Mouse (Mus musculus) myocyte (in vitro differentiated cells): ENCODE measurements around the gene Draxin. TPM values are rescaled to one million over a fixed set of nuclear protein-coding genes. Genes with fewer than 3 reads are reported as not detected.

Source experiments
- H3K27me3 ChIP-seq: one replicate; pipeline ENCODE4 v1.6.1; 2011; ENCODE audit not compliant: control insufficient read depth, insufficient read depth, insufficient read length
- H3K36me3 ChIP-seq: one replicate; pipeline ENCODE4 v1.6.1; 2011; ENCODE audit not compliant: control insufficient read depth, insufficient read depth
- H3K4me2 ChIP-seq: one replicate; pipeline ENCODE4 v1.6.1; 2011; ENCODE audit warnings: low read depth, control low read depth
- H3K4me3 ChIP-seq: one replicate; pipeline ENCODE4 v1.5.1; 2011; ENCODE audit warnings: mild to moderate bottlenecking, control low read depth, moderate library complexity
- H3K79me2 ChIP-seq: one replicate; pipeline ENCODE4 v1.6.1; 2011; ENCODE audit not compliant: control insufficient read depth, insufficient read depth
- H3ac ChIP-seq: one replicate; pipeline ENCODE4 v1.6.1; 2011; ENCODE audit not compliant: control insufficient read depth, insufficient read length
- CEBPB ChIP-seq: IDR thresholded peaks from 2 replicates; pipeline ENCODE4 v1.6.1; 2011; ENCODE audit warnings: mild to moderate bottlenecking, moderate library complexity; ENCODE audit not compliant: poor library complexity, insufficient read depth, severe bottlenecking
- E2F4 ChIP-seq: IDR thresholded peaks from one replicate; pipeline ENCODE4 v1.6.1; 2011; ENCODE audit warnings: mild to moderate bottlenecking, control low read depth, moderate library complexity; ENCODE audit not compliant: insufficient read depth
- MAX ChIP-seq: IDR thresholded peaks from one replicate; pipeline ENCODE4 v1.6.1; 2011; ENCODE audit warnings: low read depth, mild to moderate bottlenecking, control low read depth
- MYOD1 ChIP-seq, 3 experiments: IDR thresholded peaks; one replicate each; pipeline ENCODE4 v1.6.1; 2011; ENCODE audit warnings: control low read depth in 2 of 3, low read depth in 2 of 3, mild to moderate bottlenecking in 2 of 3, moderate library complexity in 1 of 3; ENCODE audit not compliant: insufficient read length in 2 of 3, control insufficient read depth in 1 of 3
- MYOG ChIP-seq, 3 experiments: IDR thresholded peaks; one replicate each; pipeline ENCODE4 v1.6.1; 2011; ENCODE audit warnings: control low read depth in 2 of 3, low read depth in 2 of 3, mild to moderate bottlenecking in 2 of 3; ENCODE audit not compliant: insufficient read length in 2 of 3, control insufficient read depth in 1 of 3, insufficient read depth in 1 of 3
- POLR2A ChIP-seq: IDR thresholded peaks from one replicate; pipeline ENCODE4 v1.6.1; 2011; ENCODE audit warnings: low read depth, mild to moderate bottlenecking, control low read depth, moderate library complexity; ENCODE audit not compliant: insufficient read length
- POLR2AphosphoS2 ChIP-seq: IDR thresholded peaks from one replicate; pipeline ENCODE4 v1.6.1; 2011; ENCODE audit warnings: low read depth, control low read depth; ENCODE audit not compliant: insufficient read length
- REST ChIP-seq: IDR thresholded peaks from one replicate; pipeline ENCODE4 v1.6.1; 2011; ENCODE audit warnings: mild to moderate bottlenecking, control low read depth, moderate library complexity; ENCODE audit not compliant: insufficient read depth, insufficient read length
- SRF ChIP-seq: IDR thresholded peaks from one replicate; pipeline ENCODE4 v1.6.1; 2011; ENCODE audit warnings: low read depth; ENCODE audit not compliant: control insufficient read depth, insufficient read length
- TCF12 ChIP-seq: IDR thresholded peaks from one replicate; pipeline ENCODE4 v1.6.1; 2011; ENCODE audit warnings: mild to moderate bottlenecking, control low read depth; ENCODE audit not compliant: poor library complexity, insufficient read depth, severe bottlenecking
- TCF3 ChIP-seq: IDR thresholded peaks from one replicate; pipeline ENCODE4 v1.6.1; 2011; ENCODE audit warnings: low read depth, control low read depth; ENCODE audit not compliant: insufficient read length
- USF1 ChIP-seq: IDR thresholded peaks from one replicate; pipeline ENCODE4 v1.6.1; 2011; ENCODE audit warnings: low read depth, mild to moderate bottlenecking, control low read depth, moderate library complexity
- polyA plus RNA-seq: library from polyadenylated mRNA; unstranded; fragments of >200 nt; fragmentation: generic; extraction: Trizol; gene quantifications from one replicate; pipeline ENCODE4 v1.2.1, GENCODE M21; 2012; ENCODE audit warnings: missing spikeins

Gene Draxin
- polyA plus RNA-seq, 1 experiment, result 0.04 TPM

- H3K36me3 ChIP-seq, result no peaks in the 10 kb centered on the region
- TF ChIP-seq TCF3 (no peak), TCF12 (no peak), MYOG (IDR thresholded peaks at IDR 0.05; ENCODE audit: control insufficient read depth in 1 of 3, insufficient read depth in 1 of 3, insufficient read length in 2 of 3, low read depth in 2 of 3) (no peak), E2F4 (no peak), CEBPB (no peak), MYOD1 (IDR thresholded peaks at IDR 0.05; ENCODE audit: control insufficient read depth in 1 of 3, insufficient read length in 2 of 3, low read depth in 2 of 3) (no peak), MAX (no peak), POLR2AphosphoS2 (no peak), USF1 (no peak), REST (no peak), POLR2A (no peak), SRF (no peak)
- H3ac ChIP-seq, result no peak overlapping the region
- no peak overlapping the region for H3K4me2 ChIP-seq
- H3K4me3 ChIP-seq, result no peak overlapping the region
- no peaks in the 10 kb centered on the region for H3K27me3 ChIP-seq
- H3K79me2 ChIP-seq, result no peaks in the 10 kb centered on the region
Measured at GRCm38 (mm10) chr4:148084261-148084714, 46.2 kb downstream of the Draxin start.

- Histone ChIP-seq H3K27me3 (no peaks in the 10 kb centered on the region), H3K36me3 (no peaks in the 10 kb centered on the region), H3K4me2 (no peak overlapping the region), H3K79me2 (no peaks in the 10 kb centered on the region), H3ac (no peak overlapping the region), H3K4me3 (no peak overlapping the region)
- TF ChIP-seq MYOG (IDR thresholded peaks at IDR 0.05; ENCODE audit: control insufficient read depth in 1 of 3, insufficient read depth in 1 of 3, insufficient read length in 2 of 3, low read depth in 2 of 3) (peak in 1 of 3 experiments; percentile 28), CEBPB (no peak)
Measured at GRCm38 (mm10) chr4:148083176-148083899, 47.2 kb downstream of the Draxin start.

GRCm38 (mm10) chr4:148082257-148083044 is 48.0 kb downstream of the Draxin start:
- H3K4me2 ChIP-seq, result no peak overlapping the region
- H3K4me3 ChIP-seq, result no peak overlapping the region
- TF ChIP-seq TCF3, result no peak
- TF ChIP-seq CEBPB, result no peak
- TF ChIP-seq TCF12, result no peak
- peak; percentile 72 for TF ChIP-seq USF1
- H3K27me3 ChIP-seq, result no peaks in the 10 kb centered on the region
- H3K36me3 ChIP-seq, result no peaks in the 10 kb centered on the region
- no peaks in the 10 kb centered on the region for H3K79me2 ChIP-seq
- no peak overlapping the region for H3ac ChIP-seq

DNA sequence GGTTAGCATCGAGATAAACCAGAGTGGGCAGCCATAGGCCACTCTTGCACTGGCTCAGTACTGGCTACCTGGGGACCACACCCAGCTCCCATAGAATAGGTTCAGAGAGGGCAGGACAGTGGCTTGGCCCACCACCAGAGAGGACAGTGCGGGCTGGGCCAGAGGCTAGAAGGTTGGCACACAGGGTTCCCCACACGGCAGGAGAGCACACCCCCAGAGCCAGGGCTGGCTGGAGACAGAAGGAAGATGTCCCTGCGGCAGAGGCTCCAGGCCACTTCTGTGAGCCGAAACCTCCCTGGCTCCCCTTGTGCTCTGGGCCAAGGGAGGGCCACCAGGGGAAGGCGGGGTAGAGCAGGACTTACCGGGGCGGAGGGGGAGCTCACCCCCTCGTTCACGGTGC is 49.3 kb downstream of the Draxin start:
- H3K4me2 ChIP-seq, result no peak overlapping the region
- no peak overlapping the region for H3K4me3 ChIP-seq

GRCm38 (mm10) chr4:148080597-148080973 is 49.9 kb downstream of the Draxin start:
- TF ChIP-seq MAX (no peak), E2F4 (no peak), MYOG (IDR thresholded peaks at IDR 0.05; ENCODE audit: control insufficient read depth in 1 of 3, insufficient read depth in 1 of 3, insufficient read length in 2 of 3, low read depth in 2 of 3) (no peak), CEBPB (no peak), REST (no peak), USF1 (no peak), TCF3 (no peak), TCF12 (no peak), POLR2AphosphoS2 (no peak), POLR2A (no peak), MYOD1 (IDR thresholded peaks at IDR 0.05; ENCODE audit: control insufficient read depth in 1 of 3, insufficient read length in 2 of 3, low read depth in 2 of 3) (no peak), SRF (no peak)
- Histone ChIP-seq H3K36me3 (no peaks in the 10 kb centered on the region), H3K4me3 (no peak overlapping the region), H3K79me2 (no peaks in the 10 kb centered on the region), H3K4me2 (no peak overlapping the region), H3ac (no peak overlapping the region), H3K27me3 (no peaks in the 10 kb centered on the region)

More for the DNA sequence above, 49.3 kb downstream of the Draxin start:
- Histone ChIP-seq H3K79me2 (no peaks in the 10 kb centered on the region), H3ac (no peak overlapping the region), H3K36me3 (no peaks in the 10 kb centered on the region), H3K27me3 (no peaks in the 10 kb centered on the region)
- TF ChIP-seq CEBPB (no peak), E2F4 (no peak), SRF (no peak), TCF12 (no peak), MYOD1 (IDR thresholded peaks at IDR 0.05; ENCODE audit: control insufficient read depth in 1 of 3, insufficient read length in 2 of 3, low read depth in 2 of 3) (no peak), MYOG (IDR thresholded peaks at IDR 0.05; ENCODE audit: control insufficient read depth in 1 of 3, insufficient read depth in 1 of 3, insufficient read length in 2 of 3, low read depth in 2 of 3) (no peak), REST (no peak), MAX (no peak), TCF3 (no peak), USF1 (no peak), POLR2A (no peak)
